Mouse (Mus musculus) kidney, adult 2 months (tissue): ENCODE measurements around the gene Nrarp.

ENCODE experiments used
- CTCF ChIP-seq: fragments of 200-500 bp; conservative IDR thresholded peaks from 2 replicates; pipeline ENCODE4 v1.5.1; 2011; ENCODE audit warnings: low read depth, mild to moderate bottlenecking, control low read depth, low read length, moderate library complexity, mixed read lengths; ENCODE audit not compliant: insufficient read depth, insufficient read length
- POLR2A ChIP-seq: fragments of 200-500 bp; IDR thresholded peaks from one replicate; pipeline ENCODE4 v1.6.1; 2011; ENCODE audit warnings: low read depth, low read length, control low read depth

- no peak for TF ChIP-seq POLR2A
- TF ChIP-seq CTCF = no peak
Observed at GRCm38 (mm10) chr2:25169778-25170177, 10.8 kb upstream of the Nrarp start.
